Mouse (Mus musculus): ENCODE data around the gene Gm8247.
"Not testable (repeated sequence)": the region's sequence is repeated elsewhere in the genome, so short reads cannot be mapped to it uniquely, and the experiment has no call there.

The Gm8247 gene

DNA sequence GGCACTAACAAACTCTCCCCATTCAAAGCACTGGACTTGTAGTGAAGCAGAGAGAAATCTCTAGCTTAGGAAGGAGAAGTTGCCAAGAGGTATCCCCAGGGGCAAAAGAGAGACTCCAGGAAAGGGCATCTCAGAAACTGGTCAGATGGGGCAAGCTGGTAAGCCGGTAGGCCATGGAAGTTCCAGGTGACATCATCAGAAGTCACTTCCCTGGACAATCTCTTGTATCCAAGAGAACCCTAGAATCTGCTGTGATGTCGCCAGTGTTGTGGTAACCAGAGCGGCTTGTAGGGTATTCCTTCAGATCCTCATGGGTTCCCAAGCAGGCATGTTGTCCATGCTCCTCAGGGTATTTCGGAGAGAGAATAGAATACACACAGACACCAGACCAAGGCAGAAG is at the start of gene Gm8247:
Gene Gm8247, plus strand, starts transcription at position 301 of the 400 bp plus-strand sequence.
- not testable (repeated sequence) for DNase-seq (ENCODE audit: low spot score in 2 of 2)

DNA sequence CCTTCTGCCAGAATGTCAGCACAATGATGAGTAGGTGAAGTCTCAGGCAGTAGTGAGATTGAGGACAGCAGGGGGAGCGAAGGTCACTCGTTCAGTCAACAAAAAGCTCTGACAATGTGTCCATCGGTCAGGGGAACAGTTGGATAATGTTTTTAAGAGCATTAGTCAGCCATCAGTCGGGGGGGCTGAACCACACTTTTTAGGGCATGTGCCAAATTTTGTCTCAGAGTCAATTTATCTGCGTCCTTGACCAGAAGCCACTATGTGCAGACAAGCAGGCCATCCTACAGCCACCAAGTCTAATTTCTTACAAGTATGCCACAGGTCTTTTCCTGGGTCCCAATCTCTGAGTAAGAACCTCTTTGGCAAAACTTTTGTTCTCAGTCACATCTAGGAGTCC is 35.0 kb upstream of the Gm8247 start:
- DNase-seq (ENCODE audit: low spot score in 2 of 2) = not testable (repeated sequence)

DNA sequence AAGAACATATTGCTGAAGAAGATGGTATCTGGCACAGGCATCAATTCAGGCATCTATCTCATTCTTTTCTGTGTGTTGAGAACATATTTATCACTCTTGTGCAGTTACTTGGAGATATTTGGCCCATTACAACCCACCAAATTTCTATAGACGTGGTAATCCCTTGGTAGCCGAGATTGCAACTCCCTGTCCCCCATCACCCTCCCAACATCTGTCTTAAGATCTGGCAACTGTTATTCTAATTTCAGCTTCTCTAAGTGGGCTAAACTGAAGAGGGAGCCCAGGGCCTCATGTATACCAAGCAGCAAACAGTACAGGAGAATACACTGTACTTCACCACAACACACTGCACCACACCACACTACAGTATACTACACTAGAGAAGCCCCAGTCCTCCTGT is 8.8 kb downstream of the Gm8247 start:
- not testable (repeated sequence) for DNase-seq (ENCODE audit: low spot score in 2 of 2)

DNA sequence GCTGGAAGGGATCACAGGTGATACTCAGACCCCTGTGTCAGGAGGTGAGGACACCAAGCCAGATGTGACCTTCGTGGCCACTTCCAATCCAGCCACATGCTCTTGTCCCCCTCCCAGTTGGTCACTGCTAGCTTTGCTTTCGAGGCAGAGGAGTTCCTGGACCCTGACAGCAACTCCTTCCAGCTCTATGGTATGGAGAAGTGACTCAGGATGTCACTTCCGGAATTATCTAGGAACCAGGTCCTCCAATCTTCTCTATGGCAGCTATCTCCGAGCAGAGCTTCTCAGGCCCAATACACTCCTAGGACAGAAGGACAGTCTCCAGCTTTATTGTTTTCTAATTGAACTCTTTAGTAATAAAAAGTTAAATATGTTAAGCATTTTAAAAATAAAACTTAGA is 44.8 kb downstream of the Gm8247 start, which contains the start of gene Gm5624:
Gene Gm5624, minus strand, starts transcription at position 202 of the 400 bp plus-strand sequence.
- not testable (repeated sequence) for DNase-seq (ENCODE audit: low spot score in 2 of 2)
